Mouse (Mus musculus) heart, postnatal 0 days (tissue): Measurements from ENCODE around the gene Ubtd1. TPM values are rescaled to one million over a fixed set of nuclear protein-coding genes. Genes with fewer than 3 reads are reported as not detected.

Experiments used
- ATAC-seq: fragments of 200-750 bp; cut with Nextera tagmentation; 2 replicates; pipeline ENCODE4 v1.8.0; 2017; ENCODE audit warnings: low read depth, moderate number of reproducible peaks, moderate library complexity; ENCODE audit not compliant: insufficient read depth
- DNase-seq: peaks from one replicate; pipeline ENCODE4 v3.0.0-alpha.2; 2016; ENCODE audit warnings: low spot score
- H3K27ac ChIP-seq: fragments of 300-500 bp; sonication (generic); 2 replicates; pipeline ENCODE4 v1.5.1; 2014; ENCODE audit warnings: low read depth, mild to moderate bottlenecking
- H3K27me3 ChIP-seq: fragments of 300-500 bp; sonication (generic); 2 replicates; pipeline ENCODE4 v1.6.1; 2014; ENCODE audit warnings: low read length, mixed read lengths; ENCODE audit not compliant: control insufficient read depth, insufficient read depth
- H3K36me3 ChIP-seq: fragments of 300-500 bp; sonication (generic); replicated peaks from 2 replicates; pipeline ENCODE4 v1.6.1; 2014; ENCODE audit warnings: low read length, mixed read lengths; ENCODE audit not compliant: control insufficient read depth, insufficient read depth
- H3K4me1 ChIP-seq: fragments of 300-500 bp; sonication (generic); 2 replicates; pipeline ENCODE4 v1.6.1; 2014; ENCODE audit warnings: antibody characterized with exemption; ENCODE audit not compliant: control insufficient read depth, insufficient read depth
- H3K4me2 ChIP-seq: fragments of 300-500 bp; sonication (generic); 2 replicates; pipeline ENCODE4 v1.6.1; 2014; ENCODE audit warnings: low read depth, mild to moderate bottlenecking, low read length, moderate library complexity
- H3K4me3 ChIP-seq: fragments of 300-500 bp; sonication (generic); 2 replicates; pipeline ENCODE4 v1.5.1; 2014; ENCODE audit warnings: low read depth, low read length
- H3K9ac ChIP-seq: fragments of 300-500 bp; sonication (generic); replicated peaks from 2 replicates; pipeline ENCODE4 v1.6.1; 2014; ENCODE audit warnings: low read depth, low read length, mixed read lengths
- H3K9me3 ChIP-seq: fragments of 300-500 bp; sonication (generic); replicated peaks from 2 replicates; pipeline ENCODE4 v1.6.1; 2016; ENCODE audit warnings: low read length; ENCODE audit not compliant: control insufficient read depth
- CTCF ChIP-seq: IDR thresholded peaks from 2 replicates; pipeline ENCODE4 v1.5.1; 2016; ENCODE audit warnings: antibody characterized with exemption, control low read depth, low read depth
- EP300 ChIP-seq: IDR thresholded peaks from 2 replicates; pipeline ENCODE4 v1.6.1; 2016; ENCODE audit warnings: antibody characterized with exemption, low read depth
- WGBS: fragments of 180-500 bp; shearing (Covaris S2); extraction: QIAGEN DNeasy Blood & Tissue Kit; methylation state at CpG from one replicate; pipeline ENCODE4 v1.1.7; 2014; 5-methylcytosine and 5-hydroxymethylcytosine counted together
- polyA plus RNA-seq: library from polyadenylated mRNA; unstranded; fragments of >200 nt; fragmentation: Nextera tagmentation; extraction: Ambion mirVana; gene quantifications from 2 replicates; pipeline ENCODE4 v1.2.1, GENCODE M21; 2015
- total RNA-seq: library from RNA; depleted of rRNA; stranded (reverse); fragments of >200 nt; gene quantifications from 2 replicates; pipeline ENCODE4 v1.2.3, GENCODE M21; 2014; ENCODE audit warnings: low replicate concordance

Ubtd1 gene
- total and polyA plus RNA-seq, 2 experiments from 2014 or later, result 24.8 to 38.7 TPM

- no peak overlapping the region for H3K4me3 ChIP-seq
- H3K9me3 ChIP-seq, result no peaks in the 10 kb centered on the region
- H3K4me1 ChIP-seq, result peaks cover 20% of the 10 kb centered on the region; the same call in 1 of the 2 replicates
- H3K36me3 ChIP-seq, result no peaks in the 10 kb centered on the region
- H3K9ac ChIP-seq, result no peak overlapping the region
- peak; percentile 81 for ATAC-seq
- no peaks in the 10 kb centered on the region for H3K27me3 ChIP-seq
- H3K27ac ChIP-seq, result no peak overlapping the region
- TF ChIP-seq EP300 (no peak), CTCF (peak; percentile 98)
- DNase-seq, result peak; percentile 81
- 2% methylated on average over 5 of the region's 5 CpGs for WGBS
- no peak overlapping the region for H3K4me2 ChIP-seq
Observed at GRCm38 (mm10) chr19:42026158-42026557, 44.6 kb downstream of the Ubtd1 start.

- Histone ChIP-seq H3K9ac (no peak overlapping the region), H3K36me3 (peaks cover 29% of the 10 kb centered on the region), H3K27me3 (no peaks in the 10 kb centered on the region), H3K4me1 (no peaks in the 10 kb centered on the region), H3K4me3 (no peak overlapping the region), H3K9me3 (no peaks in the 10 kb centered on the region), H3K27ac (no peak overlapping the region), H3K4me2 (no peak overlapping the region)
- 82% methylated on average over 5 of the region's 5 CpGs for WGBS
- no peak for DNase-seq
- ATAC-seq, result no peak
- TF ChIP-seq EP300 (no peak), CTCF (no peak)
Observed at GRCm38 (mm10) chr19:42031112-42031511, 49.5 kb downstream of the Ubtd1 start.

GRCm38 (mm10) chr19:42033611-42034010, 52.0 kb downstream of the Ubtd1 start:
- no peak overlapping the region for H3K27ac ChIP-seq
- H3K9me3 ChIP-seq, result no peaks in the 10 kb centered on the region
- TF ChIP-seq EP300, result no peak
- no peak for TF ChIP-seq CTCF
- no peak for ATAC-seq
- 82% methylated on average over 14 of the region's 14 CpGs for WGBS
- H3K4me3 ChIP-seq, result no peak overlapping the region
- no peaks in the 10 kb centered on the region for H3K27me3 ChIP-seq
- H3K36me3 ChIP-seq, result peaks cover 29% of the 10 kb centered on the region
- DNase-seq, result no peak
- no peak overlapping the region for H3K4me2 ChIP-seq
- H3K9ac ChIP-seq, result no peak overlapping the region
- H3K4me1 ChIP-seq, result no peaks in the 10 kb centered on the region

- H3K4me2 ChIP-seq, result no peak overlapping the region
- TF ChIP-seq EP300, result no peak
- TF ChIP-seq CTCF, result no peak
- ATAC-seq (no peak), DNase-seq (no peak)
- H3K27me3 ChIP-seq, result no peaks in the 10 kb centered on the region
- no peaks in the 10 kb centered on the region for H3K9me3 ChIP-seq
- WGBS, result 65% methylated on average over 9 of the region's 9 CpGs
- no peak overlapping the region for H3K27ac ChIP-seq
- H3K4me3 ChIP-seq, result no peak overlapping the region
- H3K9ac ChIP-seq, result 0 out of 2 replicates have a peak overlapping the region, but pooled peaks have one; percentile 6
- no peaks in the 10 kb centered on the region for H3K4me1 ChIP-seq
- peaks cover 29% of the 10 kb centered on the region for H3K36me3 ChIP-seq
Observed at GRCm38 (mm10) chr19:42034146-42034775, 52.7 kb downstream of the Ubtd1 start.

- no peak overlapping the region for H3K4me2 ChIP-seq
- H3K4me1 ChIP-seq, result no peaks in the 10 kb centered on the region
- H3K9ac ChIP-seq, result no peak overlapping the region
- 48% methylated on average over 11 of the region's 11 CpGs for WGBS
- no peak; the same call in 1 of the 2 replicates for ATAC-seq
- no peak overlapping the region for H3K4me3 ChIP-seq
- DNase-seq, result no peak
- 0 out of 2 replicates have a peak overlapping the region, but pooled peaks have one; percentile 4 for H3K27ac ChIP-seq
- 0 out of 2 replicates have a peak, but pooled peaks cover 2% of the 10 kb centered on the region for H3K27me3 ChIP-seq
- H3K9me3 ChIP-seq, result no peaks in the 10 kb centered on the region
- peaks cover 29% of the 10 kb centered on the region for H3K36me3 ChIP-seq
- no peak for TF ChIP-seq EP300
- no peak for TF ChIP-seq CTCF
Observed at GRCm38 (mm10) chr19:42034881-42035455, 53.4 kb downstream of the Ubtd1 start.
